Mouse (Mus musculus): ENCODE data around the gene Kcnk5. TPM values are rescaled to one million over a fixed set of nuclear protein-coding genes. Genes with fewer than 3 reads are reported as not detected.

The Kcnk5 gene
- polyA plus RNA-seq, 1 experiment from 2014 or later = 8.9 TPM

- WGBS = 89% methylated on average over 5 of the region's 5 CpGs
- no peaks in the 10 kb centered on the region for H3K4me1 ChIP-seq
These were observed 9.6 kb upstream of the Kcnk5 start for GRCm38 (mm10) chr14:20191136-20191735.

DNA sequence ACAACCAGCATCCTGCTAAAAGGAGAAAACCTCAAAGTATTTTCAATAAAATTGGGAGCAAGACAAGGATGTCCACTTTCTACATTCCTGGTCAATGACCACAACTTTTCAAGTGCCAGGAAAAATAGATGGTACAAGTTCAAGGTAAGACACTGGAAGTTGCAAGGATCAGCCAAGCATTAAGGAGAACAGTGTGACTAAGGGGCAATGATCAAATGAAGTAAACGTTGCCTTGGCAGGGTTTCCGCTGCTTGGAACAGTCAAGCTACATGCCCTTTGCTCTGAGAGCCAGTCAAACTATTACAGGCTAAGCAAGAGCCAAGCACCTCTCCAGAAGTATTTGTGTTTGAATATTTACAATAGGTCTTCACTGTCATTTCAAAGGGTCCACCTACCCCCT is 8.1 kb upstream of the Kcnk5 start:
- Histone ChIP-seq H3K36me3 (no peaks in the 10 kb centered on the region), H3K4me1 (no peaks in the 10 kb centered on the region), H3K4me3 (no peak overlapping the region), H3K27ac (no peak overlapping the region), H3K27me3 (ENCODE audit: low read depth, poor library complexity, severe bottlenecking) (no peaks in the 10 kb centered on the region), H3K9me3 (replicated peaks) (no peaks in the 10 kb centered on the region)
- WGBS = 91% methylated on average over 2 of the region's 2 CpGs
- no peak for DNase-seq (ENCODE audit: low spot score)

More at GRCm38 (mm10) chr14:20191136-20191735, 9.6 kb upstream of the Kcnk5 start:
- no peak overlapping the region for H3K4me3 ChIP-seq
- DNase-seq (ENCODE audit: low spot score) = no peak
- H3K27ac ChIP-seq = no peak overlapping the region
- H3K9me3 ChIP-seq (replicated peaks) = no peaks in the 10 kb centered on the region
- no peaks in the 10 kb centered on the region for H3K36me3 ChIP-seq
- H3K27me3 ChIP-seq (ENCODE audit: low read depth, poor library complexity, severe bottlenecking) = no peaks in the 10 kb centered on the region

DNA sequence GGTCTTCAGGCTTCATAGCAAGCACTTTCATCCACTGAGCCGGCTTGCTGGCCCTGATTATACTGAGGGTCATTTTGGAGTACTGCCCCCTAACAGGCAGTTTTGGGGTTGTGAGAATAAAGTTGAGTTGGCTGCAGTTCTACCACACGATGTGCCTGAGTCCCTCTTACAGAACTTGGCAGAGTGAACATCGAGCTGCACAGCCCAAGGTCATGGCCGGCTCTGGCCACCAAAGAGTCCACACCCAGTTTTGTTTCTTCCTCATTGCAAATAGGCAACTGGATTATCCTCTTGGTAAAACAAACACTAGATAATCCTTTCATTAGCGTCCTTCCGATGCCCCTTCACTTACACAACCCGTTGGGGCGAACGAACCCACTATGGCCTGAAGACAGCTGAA is 3.8 kb upstream of the Kcnk5 start:
- 86% methylated on average over 9 of the region's 9 CpGs for WGBS
- no peaks in the 10 kb centered on the region for H3K27me3 ChIP-seq (ENCODE audit: low read depth, poor library complexity, severe bottlenecking)
- no peaks in the 10 kb centered on the region for H3K9me3 ChIP-seq (replicated peaks)
- no peak overlapping the region for H3K4me3 ChIP-seq
- H3K27ac ChIP-seq = no peak overlapping the region
- no peaks in the 10 kb centered on the region for H3K36me3 ChIP-seq
- peaks cover 26% of the 10 kb centered on the region for H3K4me1 ChIP-seq
- DNase-seq (ENCODE audit: low spot score) = no peak

DNA sequence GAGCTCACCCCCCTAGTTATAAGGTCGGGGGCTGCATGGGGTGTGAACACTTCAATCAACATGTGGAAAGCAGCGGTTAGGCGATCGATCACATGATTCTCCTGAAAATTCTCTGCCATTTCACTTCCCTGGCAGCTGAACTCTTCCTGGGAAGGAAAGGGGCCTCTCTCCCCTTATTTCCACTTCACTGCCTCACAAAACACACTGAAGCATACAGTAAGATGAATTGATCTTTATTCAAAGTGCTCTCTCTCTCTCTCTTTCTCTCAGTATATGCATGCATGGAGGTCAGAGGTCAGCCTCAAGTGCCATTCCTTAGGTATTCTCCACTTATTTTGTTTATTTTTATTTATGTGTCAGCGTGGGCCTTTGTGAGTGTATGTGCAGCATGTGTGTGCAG is 2.1 kb upstream of the Kcnk5 start:
- 74% methylated on average over 5 of the region's 5 CpGs for WGBS
- H3K36me3 ChIP-seq = no peaks in the 10 kb centered on the region
- peaks cover 43% of the 10 kb centered on the region for H3K4me1 ChIP-seq
- DNase-seq (ENCODE audit: low spot score) = no peak
- H3K27ac ChIP-seq = no peak overlapping the region
- no peaks in the 10 kb centered on the region for H3K27me3 ChIP-seq (ENCODE audit: low read depth, poor library complexity, severe bottlenecking)
- H3K9me3 ChIP-seq (replicated peaks) = no peaks in the 10 kb centered on the region
- no peak overlapping the region for H3K4me3 ChIP-seq

- H3K9me3 ChIP-seq (replicated peaks) = no peaks in the 10 kb centered on the region
- no peaks in the 10 kb centered on the region for H3K36me3 ChIP-seq
- no peak for DNase-seq (ENCODE audit: low spot score)
- 81% methylated on average over 7 of the region's 7 CpGs for WGBS
- H3K4me3 ChIP-seq = no peak overlapping the region
- no peaks in the 10 kb centered on the region for H3K27me3 ChIP-seq (ENCODE audit: low read depth, poor library complexity, severe bottlenecking)
- H3K4me1 ChIP-seq = peaks cover 52% of the 10 kb centered on the region
- H3K27ac ChIP-seq = no peak overlapping the region
These were observed 987 bp upstream of the Kcnk5 start for GRCm38 (mm10) chr14:20182596-20182995.

DNA sequence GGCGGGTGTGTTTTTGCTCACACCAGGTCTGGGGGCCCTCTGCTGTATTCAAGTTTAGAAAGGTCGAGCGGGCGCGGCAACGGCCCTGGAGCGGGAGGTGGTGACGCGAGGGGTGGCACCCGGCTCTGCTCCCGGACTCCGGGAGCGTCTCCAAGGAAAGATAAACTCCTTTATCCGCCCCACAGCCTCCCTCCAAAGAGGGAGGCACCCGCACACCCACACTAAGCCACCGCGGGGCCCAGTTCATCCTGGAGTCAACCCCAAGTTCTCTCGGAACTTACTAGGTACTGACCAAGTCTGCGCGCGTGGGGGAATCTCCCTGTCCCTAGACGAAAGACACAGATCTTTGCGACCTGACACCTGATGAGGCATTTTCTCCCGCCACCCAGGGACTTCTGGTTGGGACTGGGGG is 852 bp downstream of the Kcnk5 start:
- H3K36me3 ChIP-seq = no peaks in the 10 kb centered on the region
- 1% methylated on average over 24 of the region's 24 CpGs for WGBS
- H3K9me3 ChIP-seq (replicated peaks) = no peaks in the 10 kb centered on the region
- peaks cover 56% of the 10 kb centered on the region for H3K4me1 ChIP-seq
- no peaks in the 10 kb centered on the region for H3K27me3 ChIP-seq (ENCODE audit: low read depth, poor library complexity, severe bottlenecking)
- peak overlapping the region; percentile 68 for H3K4me3 ChIP-seq
- peak overlapping the region; percentile 89 for H3K27ac ChIP-seq
- peak; percentile 58 for DNase-seq (ENCODE audit: low spot score)

GRCm38 (mm10) chr14:20180304-20180703 is 1.3 kb downstream of the Kcnk5 start:
- Histone ChIP-seq H3K9me3 (replicated peaks) (no peaks in the 10 kb centered on the region), H3K27ac (peak overlapping the region; percentile 89), H3K36me3 (no peaks in the 10 kb centered on the region), H3K4me1 (peaks cover 56% of the 10 kb centered on the region), H3K4me3 (peak overlapping the region; percentile 68), H3K27me3 (ENCODE audit: low read depth, poor library complexity, severe bottlenecking) (no peaks in the 10 kb centered on the region)
- 15% methylated on average over 6 of the region's 6 CpGs for WGBS
- DNase-seq (ENCODE audit: low spot score) = no peak

DNA sequence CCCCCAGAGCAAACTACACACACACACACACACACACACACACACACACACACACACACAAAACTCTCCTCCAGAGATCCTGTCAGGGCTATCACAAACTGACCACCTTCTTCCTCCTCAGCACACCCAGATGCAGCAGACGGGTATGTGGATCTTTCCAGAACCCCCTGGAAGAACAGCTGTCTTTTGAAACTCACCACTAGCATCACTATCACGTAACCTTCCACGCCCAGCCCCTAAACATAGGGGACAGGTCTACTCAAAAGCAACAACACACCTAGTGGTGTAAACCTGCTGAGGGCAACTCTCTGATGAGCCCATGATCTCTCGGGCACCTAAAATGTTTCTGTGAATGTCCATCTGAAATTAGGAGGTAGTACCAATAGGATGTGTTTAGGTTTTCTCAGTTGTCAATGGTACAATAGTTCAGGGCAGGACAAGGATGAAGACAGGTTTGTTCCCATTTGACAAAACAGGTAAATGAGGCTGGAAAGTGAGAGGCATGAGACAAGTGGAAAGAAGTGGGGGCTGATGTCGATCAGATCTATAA is 1.8 kb downstream of the Kcnk5 start:
- WGBS = 76% methylated on average over 5 of the region's 5 CpGs

DNA sequence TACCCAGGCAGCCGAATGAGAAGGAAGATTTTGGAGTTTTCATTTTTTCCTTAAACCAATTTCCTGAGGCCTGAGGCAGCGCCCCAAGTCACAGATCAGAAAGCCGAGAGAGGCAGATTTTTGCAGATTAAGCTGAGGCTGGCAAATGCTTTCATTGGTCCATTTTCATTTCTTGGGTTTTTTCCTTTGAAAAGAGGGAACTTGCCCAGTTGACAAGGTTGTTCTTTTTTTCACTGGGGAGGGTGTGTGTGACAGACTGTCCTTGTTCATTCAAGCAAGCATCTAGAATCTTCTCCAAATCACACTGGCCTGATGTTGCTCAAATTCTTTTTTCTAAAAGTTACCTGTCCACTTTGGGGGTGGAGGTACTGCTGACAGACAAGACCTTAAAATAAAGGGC is 2.5 kb downstream of the Kcnk5 start:
- no peak for DNase-seq (ENCODE audit: low spot score)
- H3K27me3 ChIP-seq (ENCODE audit: low read depth, poor library complexity, severe bottlenecking) = no peaks in the 10 kb centered on the region
- peaks cover 56% of the 10 kb centered on the region for H3K4me1 ChIP-seq
- H3K36me3 ChIP-seq = no peaks in the 10 kb centered on the region
- H3K27ac ChIP-seq = no peak overlapping the region
- H3K4me3 ChIP-seq = peak overlapping the region; percentile 68
- no peaks in the 10 kb centered on the region for H3K9me3 ChIP-seq (replicated peaks)
- WGBS = 49% methylated on average over 3 of the region's 3 CpGs

More for the DNA sequence above, 1.8 kb downstream of the Kcnk5 start:
- Histone ChIP-seq H3K36me3 (no peaks in the 10 kb centered on the region), H3K27me3 (ENCODE audit: low read depth, poor library complexity, severe bottlenecking) (no peaks in the 10 kb centered on the region), H3K4me3 (peak overlapping the region; percentile 68), H3K4me1 (peaks cover 56% of the 10 kb centered on the region), H3K9me3 (replicated peaks) (no peaks in the 10 kb centered on the region), H3K27ac (peak overlapping the region; percentile 58; the same call in 1 of the 2 replicates)
- DNase-seq (ENCODE audit: low spot score) = no peak

- H3K27me3 ChIP-seq (ENCODE audit: low read depth, poor library complexity, severe bottlenecking) = no peaks in the 10 kb centered on the region
- 28% methylated on average over 4 of the region's 4 CpGs for WGBS
- peak overlapping the region; percentile 37; the same call in 1 of the 2 replicates for H3K27ac ChIP-seq
- peaks cover 55% of the 10 kb centered on the region for H3K4me1 ChIP-seq
- no peaks in the 10 kb centered on the region for H3K9me3 ChIP-seq (replicated peaks)
- no peak for DNase-seq (ENCODE audit: low spot score)
- H3K4me3 ChIP-seq = no peak overlapping the region
- H3K36me3 ChIP-seq = no peaks in the 10 kb centered on the region
These were observed 3.0 kb downstream of the Kcnk5 start for GRCm38 (mm10) chr14:20178593-20178992.

DNA sequence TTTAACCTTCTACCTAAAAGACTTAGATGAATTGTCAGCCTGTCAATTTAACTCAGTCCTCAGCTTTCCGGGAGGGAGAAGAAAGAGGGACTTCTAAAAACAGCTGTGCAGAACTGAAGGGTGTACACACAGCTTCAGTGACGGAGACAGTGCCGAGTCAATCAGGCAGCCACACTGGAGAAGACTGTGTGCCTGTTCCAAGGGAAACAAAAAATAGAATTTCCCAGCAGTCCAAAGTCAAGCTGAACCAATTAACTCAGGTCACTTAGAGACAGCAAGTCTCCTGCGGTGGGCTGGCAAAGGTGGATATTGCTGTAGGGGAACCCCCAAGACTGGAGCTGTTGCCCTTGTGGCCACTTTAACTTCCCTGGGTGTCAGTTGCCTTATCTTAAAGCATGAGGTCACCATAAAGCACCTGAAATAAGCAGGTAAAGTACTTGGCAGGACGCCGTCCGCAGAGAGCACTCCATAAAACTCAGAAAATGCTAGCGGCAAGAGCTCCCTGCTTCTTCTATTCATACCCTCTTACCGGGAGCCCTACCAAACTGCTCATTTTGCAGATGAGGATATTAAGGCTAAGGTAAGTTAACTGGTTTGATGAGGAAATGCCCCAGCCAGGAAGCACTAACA is 4.0 kb downstream of the Kcnk5 start:
- no peak overlapping the region for H3K4me3 ChIP-seq
- H3K9me3 ChIP-seq (replicated peaks) = no peaks in the 10 kb centered on the region
- H3K4me1 ChIP-seq = peaks cover 60% of the 10 kb centered on the region

GRCm38 (mm10) chr14:20175705-20176104 is 5.9 kb downstream of the Kcnk5 start:
- DNase-seq (ENCODE audit: low spot score) = no peak
- peaks cover 54% of the 10 kb centered on the region for H3K4me1 ChIP-seq
- no peak overlapping the region for H3K4me3 ChIP-seq
- H3K27me3 ChIP-seq (ENCODE audit: low read depth, poor library complexity, severe bottlenecking) = no peaks in the 10 kb centered on the region
- no peaks in the 10 kb centered on the region for H3K9me3 ChIP-seq (replicated peaks)
- H3K36me3 ChIP-seq = no peaks in the 10 kb centered on the region
- WGBS = 91% methylated on average over 4 of the region's 4 CpGs
- H3K27ac ChIP-seq = no peak overlapping the region

More for the DNA sequence above, 4.0 kb downstream of the Kcnk5 start:
- no peak overlapping the region for H3K27ac ChIP-seq
- 90% methylated on average over 9 of the region's 9 CpGs for WGBS
- no peaks in the 10 kb centered on the region for H3K27me3 ChIP-seq (ENCODE audit: low read depth, poor library complexity, severe bottlenecking)
- DNase-seq (ENCODE audit: low spot score) = no peak
- no peaks in the 10 kb centered on the region for H3K36me3 ChIP-seq

DNA sequence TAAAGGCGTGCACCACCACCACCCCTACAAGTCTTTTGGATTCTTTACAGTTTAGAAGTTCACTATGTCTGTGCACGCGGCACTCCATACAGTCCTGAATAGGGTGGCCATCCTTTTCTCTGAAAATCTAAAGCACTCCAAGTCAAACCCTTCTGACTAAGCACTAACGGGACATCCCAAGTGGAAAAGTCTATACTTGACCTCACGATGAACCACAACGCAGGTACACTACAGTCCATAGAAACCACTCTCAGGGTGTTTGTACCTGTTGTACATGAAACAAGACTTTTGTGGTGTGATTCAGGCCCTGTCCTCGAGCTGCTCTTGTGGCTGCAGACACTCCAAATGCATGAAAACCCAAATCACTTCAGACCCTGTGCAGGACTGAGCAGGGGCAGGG is 6.5 kb downstream of the Kcnk5 start:
- Histone ChIP-seq H3K9me3 (replicated peaks) (no peaks in the 10 kb centered on the region), H3K4me3 (no peak overlapping the region), H3K4me1 (peaks cover 48% of the 10 kb centered on the region), H3K36me3 (no peaks in the 10 kb centered on the region), H3K27me3 (ENCODE audit: low read depth, poor library complexity, severe bottlenecking) (no peaks in the 10 kb centered on the region), H3K27ac (no peak overlapping the region)
- WGBS = 95% methylated on average over 7 of the region's 7 CpGs
- DNase-seq (ENCODE audit: low spot score) = no peak

Measured in limb, embryonic 10.5 days (tissue).